Mouse (Mus musculus) olfactory bulb, adult 2 months (tissue): ENCODE measurements at regions not wholly inside any gene's neighbourhood (a gene's known extent, or its start where the extent isn't known, plus 50 kb on each side); places are given as distances from the start of the nearest gene placed in this dataset.

ENCODE experiments used
- CTCF ChIP-seq: fragments of 200-500 bp; IDR thresholded peaks from 2 replicates; pipeline ENCODE4 v1.5.1; 2012; ENCODE audit warnings: low read depth, mild to moderate bottlenecking, low read length, moderate library complexity; ENCODE audit not compliant: insufficient read depth
- POLR2A ChIP-seq: fragments of 200-500 bp; IDR thresholded peaks from 2 replicates; pipeline ENCODE4 v1.6.1; 2012; ENCODE audit warnings: mild to moderate bottlenecking, low read depth, low read length, moderate library complexity; ENCODE audit not compliant: insufficient read depth

GRCm38 (mm10) chr9:52341029-52341428 is 172.7 kb upstream of the Zc3h12c start:
- TF ChIP-seq CTCF (no peak), POLR2A (no peak)
